Mouse (Mus musculus): ENCODE results near the gene Gm8005. TPM values are rescaled to one million over a fixed set of nuclear protein-coding genes. Genes with fewer than 3 reads are reported as not detected.

The Gm8005 gene
- not detected for polyA plus RNA-seq (2014; fragmentation: Illumina TruSeq; extraction: RNeasy Lipid Tissue Mini Kit (QIAGEN cat#74804))

GRCm38 (mm10) chr14:42439573-42439972, at the start of gene Gm8005:
TSS of gene Gm8005 (minus strand) at chr14:42439673.

DNA sequence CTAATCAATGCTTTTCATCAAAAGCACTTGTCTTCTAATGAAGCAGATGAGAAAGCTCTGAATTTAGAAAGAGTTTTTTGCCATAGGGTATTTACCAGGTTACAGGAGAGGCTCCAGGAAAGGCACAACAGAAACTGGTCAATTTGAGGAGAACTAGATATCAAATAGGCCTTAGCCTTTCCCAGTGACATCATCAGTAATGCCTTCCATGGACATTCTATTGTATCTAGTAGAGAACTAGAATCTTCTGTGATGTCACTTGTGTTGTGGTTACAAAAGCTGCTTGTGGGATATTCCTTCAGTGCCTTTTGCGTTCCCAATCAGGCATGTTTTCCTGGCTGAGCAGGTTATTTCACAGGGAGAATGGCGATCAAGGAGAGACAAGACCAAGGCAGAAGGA, 24.1 kb upstream of the Gm8005 start, which contains the start of gene Gm8011:
Gm8011 (plus strand) TSS at position 301 of the 400 bp plus-strand sequence.

Other genes starting within 250 kb of the Gm8005 start
- not detected for gene Gm3573, start 248.9 kb downstream of the Gm8005 start, polyA plus RNA-seq (2014; fragmentation: Illumina TruSeq; extraction: RNeasy Lipid Tissue Mini Kit (QIAGEN cat#74804))
- gene Gm17026, start 179.6 kb downstream of the Gm8005 start, polyA plus RNA-seq (2014; fragmentation: Illumina TruSeq; extraction: RNeasy Lipid Tissue Mini Kit (QIAGEN cat#74804)), result not detected
- not detected for gene Gm9611, start 142.3 kb downstream of the Gm8005 start, polyA plus RNA-seq (2014; fragmentation: Illumina TruSeq; extraction: RNeasy Lipid Tissue Mini Kit (QIAGEN cat#74804))
- gene Gm7995, start 129.5 kb downstream of the Gm8005 start, polyA plus RNA-seq (2014; fragmentation: Illumina TruSeq; extraction: RNeasy Lipid Tissue Mini Kit (QIAGEN cat#74804)), result 1.3 TPM
- not detected for gene Gm8011, start 24.2 kb upstream of the Gm8005 start, polyA plus RNA-seq (2014; fragmentation: Illumina TruSeq; extraction: RNeasy Lipid Tissue Mini Kit (QIAGEN cat#74804))
- gene Gm8020, start 62.7 kb upstream of the Gm8005 start, polyA plus RNA-seq (2014; fragmentation: Illumina TruSeq; extraction: RNeasy Lipid Tissue Mini Kit (QIAGEN cat#74804)), result not detected
- not detected for gene Gm8024, start 84.6 kb upstream of the Gm8005 start, polyA plus RNA-seq (2014; fragmentation: Illumina TruSeq; extraction: RNeasy Lipid Tissue Mini Kit (QIAGEN cat#74804))
- gene Gm17124, start 160.2 kb upstream of the Gm8005 start, polyA plus RNA-seq (2014; fragmentation: Illumina TruSeq; extraction: RNeasy Lipid Tissue Mini Kit (QIAGEN cat#74804)), result not detected
- gene Gm3633, start 202.2 kb upstream of the Gm8005 start, polyA plus RNA-seq (2014; fragmentation: Illumina TruSeq; extraction: RNeasy Lipid Tissue Mini Kit (QIAGEN cat#74804)), result not detected
- not detected for gene Gm10378, start 216.3 kb upstream of the Gm8005 start, polyA plus RNA-seq (2014; fragmentation: Illumina TruSeq; extraction: RNeasy Lipid Tissue Mini Kit (QIAGEN cat#74804))

Data from ovary, adult 10 weeks (tissue).